Mouse (Mus musculus) midbrain, embryonic 12.5 days (tissue): ENCODE measurements at regions not wholly inside any gene's neighbourhood (a gene's known extent, or its start where the extent isn't known, plus 50 kb on each side); places are given as distances from the start of the nearest gene placed in this dataset.

ENCODE experiments used
- ATAC-seq: fragments of 200-750 bp; cut with Nextera tagmentation; 2 replicates; pipeline ENCODE4 v1.8.0; 2017; ENCODE audit warnings: low read depth, moderate TSS enrichment, moderate library complexity; ENCODE audit not compliant: low FRiP score
- H3K27ac ChIP-seq: fragments of 300-500 bp; sonication (generic); replicated peaks from 2 replicates; pipeline ENCODE4 v1.5.1; 2016; ENCODE audit warnings: mild to moderate bottlenecking
- H3K27me3 ChIP-seq: fragments of 300-500 bp; sonication (generic); 2 replicates; pipeline ENCODE4 v1.6.1; 2016; ENCODE audit warnings: mild to moderate bottlenecking
- H3K36me3 ChIP-seq: fragments of 300-500 bp; sonication (generic); 2 replicates; pipeline ENCODE4 v1.6.1; 2016
- H3K4me1 ChIP-seq: fragments of 300-500 bp; sonication (generic); 2 replicates; pipeline ENCODE4 v1.6.1; 2016
- H3K4me2 ChIP-seq: fragments of 300-500 bp; sonication (generic); replicated peaks from 2 replicates; pipeline ENCODE4 v1.6.1; 2016; ENCODE audit warnings: mild to moderate bottlenecking, moderate library complexity
- H3K4me3 ChIP-seq: fragments of 300-500 bp; sonication (generic); 2 replicates; pipeline ENCODE4 v1.5.1; 2016; ENCODE audit warnings: mild to moderate bottlenecking
- H3K9ac ChIP-seq: fragments of 300-500 bp; sonication (generic); replicated peaks from 2 replicates; pipeline ENCODE4 v1.6.1; 2016; ENCODE audit warnings: mild to moderate bottlenecking, moderate library complexity
- H3K9me3 ChIP-seq: fragments of 300-500 bp; sonication (generic); 2 replicates; pipeline ENCODE4 v1.6.1; 2016; ENCODE audit warnings: mild to moderate bottlenecking
- WGBS: fragments of 180-500 bp; shearing (Covaris S2); methylation state at CpG from one replicate; pipeline ENCODE4 v1.1.7; 2016; 5-methylcytosine and 5-hydroxymethylcytosine counted together

DNA sequence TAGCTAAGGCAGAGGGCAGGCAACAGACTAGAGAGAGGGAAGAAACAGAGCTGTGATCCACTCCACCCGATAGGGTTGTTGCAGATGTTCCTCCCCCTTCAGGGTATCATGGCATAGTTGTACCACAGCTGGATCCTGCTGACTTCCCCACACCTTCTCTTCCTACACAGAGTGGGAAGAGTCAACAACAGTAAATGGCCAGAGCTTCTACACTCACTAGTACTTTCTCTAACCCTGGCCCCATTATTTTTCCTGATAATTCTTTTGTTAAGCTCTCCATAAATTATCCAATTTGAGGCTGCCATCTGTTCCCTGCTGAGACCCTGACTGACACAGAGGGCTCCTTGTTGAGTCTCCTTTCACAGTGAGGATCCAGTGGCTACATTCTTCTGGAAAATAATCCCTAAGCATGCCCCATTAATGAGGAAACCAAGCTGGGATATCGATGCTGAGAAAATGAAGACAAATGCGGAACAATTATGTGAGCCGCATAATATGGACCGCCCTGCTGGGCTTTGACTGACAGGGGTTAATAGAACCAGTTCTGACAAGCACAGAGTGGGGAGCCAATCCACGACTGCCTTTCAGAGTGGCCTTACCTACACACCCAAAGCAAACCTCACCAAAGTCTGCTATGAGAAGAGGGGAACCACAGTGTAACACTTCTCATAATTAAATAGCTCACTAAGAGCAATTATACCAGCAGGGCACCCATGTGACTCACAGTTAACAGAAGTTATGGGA lies 537.7 kb upstream of the Jmjd1c start:
- H3K4me2 ChIP-seq: no peak overlapping the region
- ATAC-seq: peak; percentile 91
- no peaks in the 10 kb centered on the region for H3K36me3 ChIP-seq
- WGBS: 24% methylated on average over 6 of the region's 6 CpGs
- H3K4me3 ChIP-seq: no peak overlapping the region
- peaks cover 11% of the 10 kb centered on the region for H3K4me1 ChIP-seq
- peaks cover 17% of the 10 kb centered on the region for H3K27me3 ChIP-seq
- no peak overlapping the region for H3K27ac ChIP-seq
- H3K9ac ChIP-seq: no peak overlapping the region
- H3K9me3 ChIP-seq: no peaks in the 10 kb centered on the region

DNA sequence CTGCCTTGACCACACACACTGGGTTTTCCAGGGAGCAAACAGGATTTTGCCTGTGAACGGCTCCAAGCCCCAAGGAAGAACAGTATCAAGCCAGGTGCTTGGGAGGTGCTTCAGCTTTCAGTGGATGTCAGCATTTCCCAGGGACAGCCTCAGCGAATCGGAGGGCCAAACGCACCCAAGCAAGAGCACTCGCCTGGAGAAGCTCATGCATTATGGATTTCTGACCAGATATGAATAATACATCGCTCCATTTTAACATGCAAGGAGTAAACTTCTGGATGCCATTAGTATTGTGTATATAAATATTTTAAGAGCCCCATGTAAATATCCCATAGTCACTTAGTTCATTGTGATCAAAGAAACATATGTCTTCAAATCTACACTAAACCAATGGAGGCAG lies 530.6 kb upstream of the Jmjd1c start:
- WGBS: 67% methylated on average over 6 of the region's 6 CpGs
- Histone ChIP-seq H3K4me2 (no peak overlapping the region), H3K9ac (no peak overlapping the region), H3K4me1 (no peaks in the 10 kb centered on the region), H3K9me3 (no peaks in the 10 kb centered on the region), H3K27ac (no peak overlapping the region), H3K4me3 (no peak overlapping the region), H3K27me3 (no peaks in the 10 kb centered on the region; the same call in 1 of the 2 replicates), H3K36me3 (no peaks in the 10 kb centered on the region)
- peak; percentile 66 for ATAC-seq

DNA sequence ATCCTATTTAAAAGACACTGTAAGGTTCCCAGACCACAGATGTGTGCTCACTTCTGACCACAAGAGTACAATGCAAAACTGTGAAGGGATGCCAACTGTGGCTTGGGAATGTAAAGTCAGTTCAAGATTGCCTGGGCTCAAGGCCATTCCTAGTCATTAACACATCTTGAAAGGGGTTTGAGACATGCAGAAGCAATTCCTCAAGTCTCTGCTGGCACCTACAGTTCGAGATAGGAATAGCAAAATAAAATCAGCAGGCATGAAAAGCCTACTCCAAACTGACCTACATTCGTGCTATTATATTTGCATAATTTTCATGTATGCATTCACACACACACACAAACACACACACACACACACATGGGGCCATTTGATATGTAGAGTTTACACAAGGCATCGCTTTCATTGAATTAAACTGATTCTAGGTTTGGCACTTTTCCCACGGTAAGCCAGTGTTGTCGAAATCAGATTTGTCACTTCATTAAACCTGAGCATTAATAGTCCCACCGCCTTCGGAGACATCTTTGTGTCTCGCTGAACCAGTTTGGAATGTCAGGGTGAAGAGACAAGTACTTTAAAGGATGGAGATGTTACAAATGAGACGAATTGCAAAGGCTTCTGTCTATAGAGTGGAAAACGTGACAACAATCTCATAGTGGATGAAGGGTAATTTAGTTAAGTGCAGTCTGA lies 520.9 kb upstream of the Jmjd1c start:
- H3K27ac ChIP-seq: no peak overlapping the region
- H3K27me3 ChIP-seq: no peaks in the 10 kb centered on the region
- no peak overlapping the region for H3K4me3 ChIP-seq
- H3K9me3 ChIP-seq: no peaks in the 10 kb centered on the region
- H3K9ac ChIP-seq: no peak overlapping the region
- H3K36me3 ChIP-seq: no peaks in the 10 kb centered on the region
- ATAC-seq: peak; percentile 47
- H3K4me1 ChIP-seq: no peaks in the 10 kb centered on the region
- 50% methylated on average over 10 of the region's 10 CpGs for WGBS
- H3K4me2 ChIP-seq: no peak overlapping the region

DNA sequence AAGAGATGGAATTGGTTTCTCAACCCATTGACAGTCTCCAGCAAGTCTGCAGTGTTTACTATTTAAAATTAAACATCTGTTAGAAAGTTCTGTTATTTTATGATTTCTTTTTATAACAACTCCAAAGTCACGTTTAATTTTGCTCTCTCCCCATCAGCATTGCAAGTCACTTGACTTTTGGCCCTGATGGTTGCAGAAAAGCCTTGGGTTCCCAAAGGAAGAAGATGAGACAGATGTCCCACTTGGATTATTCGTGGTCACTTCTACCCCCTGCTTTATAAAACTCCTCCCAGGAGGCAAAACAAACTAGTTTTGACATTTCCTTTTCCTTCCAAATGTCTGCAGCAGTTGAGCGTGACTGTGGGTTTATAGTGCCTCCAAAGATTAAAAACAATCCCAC lies 502.9 kb upstream of the Jmjd1c start:
- Histone ChIP-seq H3K27ac (no peak overlapping the region), H3K36me3 (no peaks in the 10 kb centered on the region), H3K9me3 (no peaks in the 10 kb centered on the region), H3K27me3 (no peaks in the 10 kb centered on the region), H3K4me1 (no peaks in the 10 kb centered on the region), H3K4me2 (no peak overlapping the region), H3K4me3 (no peak overlapping the region), H3K9ac (no peak overlapping the region)
- ATAC-seq: no peak
- 76% methylated on average over 3 of the region's 3 CpGs for WGBS

DNA sequence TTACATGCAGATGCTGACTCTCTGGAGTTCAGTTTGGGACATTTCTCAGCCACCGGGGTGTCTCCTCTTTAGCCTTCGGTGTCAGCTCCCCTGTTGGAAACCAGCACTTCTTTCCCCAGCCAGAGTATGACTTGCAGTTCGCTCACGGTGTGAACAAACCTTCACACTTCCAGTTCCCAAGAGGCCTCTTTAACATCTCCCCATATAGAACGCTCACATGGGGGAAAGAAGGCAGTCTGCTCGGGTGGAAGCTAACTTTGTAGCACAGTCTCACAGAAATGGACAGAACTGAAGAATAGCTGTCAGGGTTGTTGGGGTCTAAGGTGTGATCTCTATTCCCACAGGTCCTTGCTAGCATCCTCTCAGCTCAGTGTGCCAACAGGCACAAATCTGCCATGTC lies 502.4 kb upstream of the Jmjd1c start:
- Histone ChIP-seq H3K4me3 (no peak overlapping the region), H3K4me1 (no peaks in the 10 kb centered on the region), H3K36me3 (no peaks in the 10 kb centered on the region), H3K9me3 (no peaks in the 10 kb centered on the region), H3K4me2 (no peak overlapping the region), H3K9ac (no peak overlapping the region), H3K27ac (no peak overlapping the region), H3K27me3 (no peaks in the 10 kb centered on the region)
- no peak for ATAC-seq
- WGBS: 81% methylated on average over 6 of the region's 6 CpGs

DNA sequence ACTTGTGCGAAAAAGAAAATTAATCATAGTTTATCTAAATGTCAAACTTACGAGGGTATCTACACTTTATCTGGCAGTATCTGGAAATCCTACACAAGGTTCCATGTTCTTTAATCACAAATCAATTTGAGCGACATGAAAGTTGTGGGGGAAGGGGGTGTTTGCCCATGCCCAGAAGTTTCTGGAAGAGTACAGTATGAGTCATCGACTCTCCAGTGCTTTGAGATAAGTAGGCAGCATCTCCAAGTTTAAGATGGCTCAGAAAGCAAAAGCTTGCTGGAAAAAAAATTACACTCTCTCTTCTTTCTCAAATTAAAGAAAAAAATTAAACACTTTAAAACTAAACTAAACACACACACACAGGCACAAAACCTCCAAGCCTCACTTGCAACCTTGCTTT lies 498.0 kb upstream of the Jmjd1c start:
- Histone ChIP-seq H3K9ac (no peak overlapping the region), H3K36me3 (no peaks in the 10 kb centered on the region), H3K4me2 (no peak overlapping the region), H3K4me1 (no peaks in the 10 kb centered on the region), H3K27me3 (no peaks in the 10 kb centered on the region), H3K9me3 (no peaks in the 10 kb centered on the region), H3K4me3 (no peak overlapping the region), H3K27ac (no peak overlapping the region)
- WGBS: 86% methylated on average over 4 of the region's 4 CpGs
- ATAC-seq: no peak

DNA sequence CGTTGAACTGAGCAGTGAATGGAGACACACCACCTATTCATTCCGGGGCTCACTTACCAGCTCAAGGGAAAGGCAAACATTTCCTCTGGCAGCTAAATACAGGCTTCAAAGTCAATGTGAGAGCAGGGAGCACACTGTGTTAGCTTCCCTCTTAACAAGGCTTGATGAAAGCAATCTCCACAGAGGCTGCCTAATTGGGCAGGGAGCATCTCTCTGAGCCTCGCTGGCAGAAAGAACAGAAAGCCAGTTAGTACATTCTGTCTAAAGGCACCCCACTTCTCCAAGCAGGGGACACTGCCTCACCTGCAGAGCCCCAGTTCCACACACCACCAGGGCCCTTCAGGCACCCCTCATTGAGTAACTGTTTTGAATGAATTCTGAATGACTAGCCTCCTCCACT lies 488.8 kb upstream of the Jmjd1c start:
- ATAC-seq: no peak
- Histone ChIP-seq H3K27ac (no peak overlapping the region), H3K4me2 (no peak overlapping the region), H3K9me3 (no peaks in the 10 kb centered on the region), H3K4me3 (no peak overlapping the region), H3K4me1 (no peaks in the 10 kb centered on the region), H3K9ac (no peak overlapping the region), H3K36me3 (no peaks in the 10 kb centered on the region), H3K27me3 (no peaks in the 10 kb centered on the region)
- WGBS: 78% methylated on average over 3 of the region's 3 CpGs

DNA sequence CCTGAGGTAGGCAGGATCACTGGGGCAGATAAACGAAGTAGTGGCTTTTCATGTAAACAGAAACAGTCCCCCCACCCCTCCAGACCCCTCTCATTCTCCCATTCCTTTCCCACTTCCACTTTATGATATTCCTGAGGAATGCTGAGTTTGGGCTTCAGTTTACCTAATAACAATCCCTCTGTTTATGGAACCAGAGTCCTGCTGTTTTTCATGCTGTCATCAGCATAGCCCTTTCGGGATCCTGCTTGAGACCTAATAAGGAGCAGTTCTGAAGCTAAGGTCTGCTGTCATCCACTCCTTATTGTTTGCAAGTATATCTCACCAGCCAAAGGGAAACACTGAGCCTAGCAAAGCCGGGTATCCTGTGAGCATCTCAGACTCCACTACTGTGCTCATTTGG lies 479.6 kb upstream of the Jmjd1c start:
- H3K4me1 ChIP-seq: no peaks in the 10 kb centered on the region
- no peaks in the 10 kb centered on the region for H3K36me3 ChIP-seq
- H3K9me3 ChIP-seq: no peaks in the 10 kb centered on the region
- H3K9ac ChIP-seq: no peak overlapping the region
- no peak for ATAC-seq
- H3K27ac ChIP-seq: no peak overlapping the region
- WGBS: 79% methylated on average over 3 of the region's 3 CpGs
- H3K4me2 ChIP-seq: no peak overlapping the region
- H3K4me3 ChIP-seq: no peak overlapping the region
- H3K27me3 ChIP-seq: no peaks in the 10 kb centered on the region

DNA sequence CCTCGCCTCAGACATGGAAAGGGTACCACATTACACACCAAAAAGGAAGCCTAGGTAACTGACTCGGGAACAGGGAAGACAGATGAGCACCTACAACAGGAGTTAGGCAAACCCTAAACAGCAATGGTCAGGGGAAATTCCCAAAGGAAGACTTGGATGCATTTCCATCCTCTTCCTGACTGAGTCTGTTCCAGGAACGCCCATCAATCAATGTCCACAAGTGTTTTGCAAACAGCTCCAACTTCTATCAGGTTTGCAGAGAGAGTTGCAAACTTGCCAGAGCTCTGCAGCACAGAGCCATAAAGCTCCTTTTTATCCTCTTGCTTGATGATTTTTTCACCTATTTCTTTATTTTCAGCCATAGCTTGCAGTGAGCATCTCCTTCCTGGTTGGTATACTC lies 464.9 kb upstream of the Jmjd1c start:
- 89% methylated on average over 3 of the region's 3 CpGs for WGBS
- Histone ChIP-seq H3K27ac (no peak overlapping the region), H3K4me3 (no peak overlapping the region), H3K9ac (no peak overlapping the region), H3K9me3 (no peaks in the 10 kb centered on the region), H3K27me3 (no peaks in the 10 kb centered on the region), H3K4me1 (no peaks in the 10 kb centered on the region), H3K36me3 (no peaks in the 10 kb centered on the region), H3K4me2 (no peak overlapping the region)
- ATAC-seq: no peak

DNA sequence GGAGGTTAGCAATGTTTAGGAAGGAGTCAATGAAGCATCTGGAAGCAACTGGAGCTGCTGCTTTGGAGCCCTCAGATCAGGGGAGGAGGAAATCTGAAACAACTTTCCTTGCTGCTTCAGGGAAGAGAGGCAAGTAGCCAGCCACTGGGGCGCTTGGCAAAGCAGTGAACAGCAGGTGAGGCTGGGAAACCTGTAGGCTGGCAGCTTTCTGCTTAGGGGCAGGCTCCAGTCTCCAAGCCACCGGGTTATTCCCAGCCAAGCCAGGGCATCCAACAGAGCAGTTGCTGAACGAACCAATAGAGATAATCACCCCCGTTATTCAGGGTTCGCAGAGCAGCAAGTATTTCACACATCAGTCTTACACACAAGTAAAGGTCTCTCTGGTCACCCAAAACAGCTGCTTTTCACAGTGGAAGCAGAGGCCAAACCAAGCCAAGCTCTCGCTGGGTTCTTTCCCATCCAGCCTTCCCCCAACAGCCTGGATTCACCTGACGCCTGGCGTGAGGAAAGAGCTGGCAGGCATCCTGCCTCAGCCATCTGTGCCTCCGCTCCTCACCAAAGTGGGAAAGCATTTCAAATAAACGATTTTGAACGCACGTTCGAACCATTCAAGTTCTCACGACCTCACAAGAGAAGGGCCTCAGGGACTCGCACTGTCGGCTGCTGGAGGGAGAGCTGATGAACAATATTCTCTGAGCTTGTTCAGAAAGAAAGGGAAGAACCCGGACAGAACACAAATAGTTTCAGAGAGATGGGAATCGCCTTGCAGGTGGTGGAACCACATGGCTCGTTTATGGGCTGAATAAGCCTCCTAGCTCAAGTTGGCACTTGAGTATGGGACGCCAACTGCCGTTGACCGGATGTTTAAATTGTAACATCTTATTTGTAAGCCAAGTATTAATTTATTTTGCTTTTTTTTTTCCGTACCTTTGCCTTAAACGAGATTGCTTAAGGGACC lies 454.8 kb upstream of the Jmjd1c start:
- no peaks in the 10 kb centered on the region for H3K27me3 ChIP-seq
- 63% methylated on average over 24 of the region's 24 CpGs for WGBS
- no peak overlapping the region for H3K4me2 ChIP-seq
- H3K9me3 ChIP-seq: no peaks in the 10 kb centered on the region
- H3K36me3 ChIP-seq: no peaks in the 10 kb centered on the region
- H3K27ac ChIP-seq: no peak overlapping the region
- H3K4me3 ChIP-seq: no peak overlapping the region
- H3K9ac ChIP-seq: no peak overlapping the region
- H3K4me1 ChIP-seq: peaks cover 8% of the 10 kb centered on the region; the same call in 1 of the 2 replicates
- ATAC-seq: no peak

- no peak overlapping the region for H3K4me3 ChIP-seq
- H3K4me2 ChIP-seq: no peak overlapping the region
- no peak overlapping the region for H3K9ac ChIP-seq
- H3K9me3 ChIP-seq: no peaks in the 10 kb centered on the region
- H3K36me3 ChIP-seq: no peaks in the 10 kb centered on the region
- no peak overlapping the region for H3K27ac ChIP-seq
- WGBS: 89% methylated on average over 6 of the region's 6 CpGs
- ATAC-seq: no peak
- peaks cover 8% of the 10 kb centered on the region; the same call in 1 of the 2 replicates for H3K4me1 ChIP-seq
- H3K27me3 ChIP-seq: no peaks in the 10 kb centered on the region
Measured at GRCm38 (mm10) chr10:66641966-66642365, 454.0 kb upstream of the Jmjd1c start.

DNA sequence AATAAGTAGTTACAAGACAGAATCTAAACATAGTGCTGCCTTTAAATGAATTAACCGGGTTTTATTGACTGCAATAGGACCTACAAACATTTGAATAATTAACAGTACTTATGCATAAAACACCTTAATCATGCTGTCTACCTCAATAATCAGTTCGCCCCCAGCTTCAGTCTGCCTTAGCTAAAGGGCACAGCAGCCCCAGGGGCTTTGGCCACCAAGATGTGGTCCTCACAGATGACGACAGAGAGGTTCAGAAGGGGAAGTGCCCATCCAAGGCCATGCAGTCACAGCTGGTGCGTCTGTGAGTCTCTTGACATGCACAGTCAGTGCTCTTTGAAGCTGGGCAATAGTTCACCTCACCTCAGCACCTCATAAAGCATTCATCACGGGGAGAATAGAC lies 452.8 kb upstream of the Jmjd1c start:
- H3K9me3 ChIP-seq: no peaks in the 10 kb centered on the region
- WGBS: 72% methylated on average over 5 of the region's 5 CpGs
- peak; percentile 34; the same call in 1 of the 2 replicates for ATAC-seq

More for the DNA sequence above, 452.8 kb upstream of the Jmjd1c start:
- peaks cover 8% of the 10 kb centered on the region; the same call in 1 of the 2 replicates for H3K4me1 ChIP-seq
- H3K4me2 ChIP-seq: no peak overlapping the region
- no peak overlapping the region for H3K9ac ChIP-seq
- no peak overlapping the region for H3K4me3 ChIP-seq
- H3K27ac ChIP-seq: no peak overlapping the region
- no peaks in the 10 kb centered on the region for H3K36me3 ChIP-seq
- H3K27me3 ChIP-seq: no peaks in the 10 kb centered on the region
